Mouse (Mus musculus): ENCODE measurements at regions not wholly inside any gene's neighbourhood (a gene's known extent, or its start where the extent isn't known, plus 50 kb on each side); places are given as distances from the start of the nearest gene placed in this dataset.

GRCm38 (mm10) chr19:28732998-28733397, 53.1 kb upstream of the Glis3 start:
- no peak for DNase-seq (ENCODE audit: low read depth, low spot score)

DNA sequence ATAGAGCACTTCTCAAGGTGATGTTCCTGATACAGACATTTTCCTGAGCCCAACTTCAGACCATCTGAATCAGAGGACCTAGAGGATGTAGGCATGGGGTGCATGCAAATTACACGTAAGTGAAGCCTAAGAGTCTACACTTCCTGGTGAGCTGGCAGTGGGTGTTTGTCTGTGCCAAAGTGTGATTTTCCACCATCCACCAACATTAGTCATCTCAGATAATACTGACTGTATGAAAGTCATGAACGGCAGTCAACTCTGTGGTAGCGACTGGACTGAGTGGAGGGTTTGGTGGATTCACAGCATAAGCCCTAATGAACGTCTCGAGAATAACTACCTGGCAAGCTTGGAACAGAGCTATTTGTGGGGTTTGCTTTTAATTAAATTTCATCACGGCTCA, 53.9 kb upstream of the Glis3 start:
- no peak for DNase-seq (ENCODE audit: low read depth, low spot score)

- DNase-seq (ENCODE audit: low read depth, low spot score), result no peak
These were observed 63.4 kb upstream of the Glis3 start for GRCm38 (mm10) chr19:28743176-28743793.

- DNase-seq (ENCODE audit: low read depth, low spot score), result no peak
These were observed 65.2 kb upstream of the Glis3 start for GRCm38 (mm10) chr19:28745105-28745504.

- DNase-seq (ENCODE audit: low read depth, low spot score), result no peak
These were observed 65.7 kb upstream of the Glis3 start for GRCm38 (mm10) chr19:28745534-28745933.

DNA sequence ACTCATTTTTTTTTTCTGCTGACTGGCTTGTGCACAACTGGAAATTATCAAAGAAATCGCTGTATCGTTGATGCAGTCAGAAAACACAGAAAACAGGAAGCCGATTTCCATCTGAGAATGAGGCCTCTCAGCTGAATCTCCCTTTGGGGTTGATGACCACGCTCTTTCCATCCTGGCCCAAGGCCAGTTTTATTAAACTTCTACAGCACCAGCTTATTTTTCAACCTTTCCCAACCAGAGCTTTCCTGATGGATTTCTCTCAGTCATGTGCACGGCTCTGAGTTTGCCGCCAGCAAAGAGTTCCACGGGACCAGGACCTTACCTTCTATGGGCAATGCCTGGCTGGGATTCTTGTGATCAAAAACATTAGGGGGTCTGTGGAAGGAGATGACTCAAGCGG, 71.2 kb upstream of the Glis3 start:
- DNase-seq (ENCODE audit: low read depth, low spot score), result no peak

DNA sequence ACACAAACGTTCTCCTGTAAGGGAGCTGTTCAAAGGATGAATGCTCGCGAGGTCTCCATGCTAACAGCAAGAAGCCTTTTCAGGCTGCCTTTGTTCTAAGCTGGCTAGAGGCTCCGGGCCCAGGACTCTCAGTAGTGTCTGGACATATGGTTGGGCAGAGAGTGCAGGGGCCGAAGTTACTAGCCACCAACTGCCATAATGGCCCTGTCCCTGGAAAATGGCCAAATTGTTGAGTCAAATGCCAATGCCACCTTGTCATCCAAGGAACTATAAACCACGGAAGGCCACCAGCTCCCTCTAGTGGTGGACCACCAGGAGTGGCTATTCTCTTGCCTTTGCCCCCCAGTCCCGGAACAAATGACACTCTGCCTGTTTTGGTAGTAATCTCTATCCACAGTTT, 76.0 kb upstream of the Slc1a1 start:
- peak; percentile 51 for DNase-seq (ENCODE audit: low read depth, low spot score)

DNA sequence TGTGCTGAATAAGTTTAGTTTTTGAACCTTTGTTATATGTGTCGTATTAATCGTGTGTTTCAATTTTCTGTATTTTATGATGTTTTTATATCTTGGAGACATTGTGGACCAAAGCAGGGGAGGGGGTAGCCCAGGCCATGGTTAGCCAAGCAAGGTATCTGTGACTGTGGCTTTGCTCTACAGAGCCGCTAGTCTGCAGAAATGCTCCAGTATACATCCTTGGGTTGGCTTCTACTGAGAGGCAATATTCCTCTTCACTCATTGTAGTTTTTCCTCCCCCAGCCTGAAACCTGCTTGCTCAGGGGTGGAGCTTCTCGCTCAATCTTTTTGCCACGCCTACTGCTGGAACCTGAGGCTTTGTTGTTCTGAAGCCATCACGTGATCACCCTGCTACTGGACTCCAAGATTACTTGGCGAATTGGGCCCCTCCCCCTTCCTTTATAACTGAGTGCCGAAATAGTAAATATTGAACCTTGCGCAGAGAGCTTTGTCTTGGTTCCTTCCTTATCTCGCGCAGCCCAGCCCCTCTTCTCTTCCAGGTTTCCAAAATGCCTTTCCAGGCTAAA, 70.0 kb upstream of the Slc1a1 start:
- DNase-seq (ENCODE audit: low read depth, low spot score), result no peak

DNA sequence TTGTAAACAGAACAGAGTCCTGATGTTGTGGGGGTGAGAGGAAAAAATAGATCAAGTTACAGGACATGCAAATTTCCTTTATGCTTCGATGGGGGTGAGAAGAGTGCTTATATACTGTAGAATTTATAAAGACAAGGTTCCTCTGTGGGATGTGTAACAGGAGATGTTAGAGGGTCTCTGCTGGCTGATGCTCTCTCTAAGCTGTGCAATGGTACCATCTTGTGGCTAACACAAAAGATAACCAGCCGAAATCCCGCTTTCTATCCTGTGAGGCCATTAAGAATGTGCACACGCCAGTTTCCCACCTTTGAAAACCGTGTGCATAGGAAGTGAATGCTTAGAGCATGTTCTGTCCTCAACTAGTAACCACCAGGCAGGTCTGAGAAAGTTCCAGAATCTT, 66.6 kb upstream of the Slc1a1 start:
- peak; percentile 25 for DNase-seq (ENCODE audit: low read depth, low spot score)

- no peak for DNase-seq (ENCODE audit: low read depth, low spot score)
These were observed 64.4 kb upstream of the Slc1a1 start for GRCm38 (mm10) chr19:28770419-28770818.

DNA sequence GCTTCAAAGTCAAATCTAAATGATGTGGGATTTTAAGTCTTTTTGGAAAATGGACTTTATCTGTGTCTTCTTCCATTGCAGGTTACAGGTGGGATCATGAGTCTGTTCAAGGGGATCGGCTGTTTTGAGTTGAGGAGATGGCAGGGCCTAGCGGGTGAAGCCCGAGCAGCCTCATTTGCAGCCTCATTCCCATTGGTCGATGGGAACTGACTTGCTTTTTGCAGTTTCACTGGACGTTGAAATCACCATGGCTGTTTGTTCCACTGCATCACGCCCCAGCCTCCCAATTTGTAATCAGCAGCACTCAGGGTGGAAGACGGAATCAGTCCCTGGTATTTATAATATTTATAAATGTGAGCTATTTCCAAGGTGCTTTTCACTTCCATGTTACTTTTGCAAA, 63.0 kb upstream of the Slc1a1 start:
- DNase-seq (ENCODE audit: low read depth, low spot score), result no peak

- DNase-seq (ENCODE audit: low read depth, low spot score), result peak; percentile 22
These were observed 61.8 kb upstream of the Slc1a1 start for GRCm38 (mm10) chr19:28772840-28773570.

- DNase-seq (ENCODE audit: low read depth, low spot score), result peak; percentile 27
These were observed 58.0 kb upstream of the Slc1a1 start for GRCm38 (mm10) chr19:28776868-28777267.

DNA sequence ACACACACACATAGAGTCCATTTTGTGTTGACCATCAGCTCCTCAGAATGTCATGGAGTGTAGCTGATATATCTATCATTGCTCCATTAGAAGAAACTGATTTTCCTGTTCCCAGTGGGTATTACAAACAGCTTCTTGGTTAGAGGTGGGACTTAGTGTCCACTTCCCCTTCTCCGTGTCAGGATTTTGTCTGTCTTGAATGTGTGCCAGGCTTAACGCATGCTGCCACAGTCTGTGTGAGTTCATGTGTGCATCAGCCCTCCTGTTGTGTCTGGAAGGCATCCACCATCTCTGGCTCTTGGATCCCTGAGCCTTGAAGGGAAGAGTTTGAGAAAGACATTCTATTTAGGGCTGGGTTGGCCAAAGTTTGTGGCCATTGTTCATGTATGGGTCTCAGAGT, 57.2 kb upstream of the Slc1a1 start:
- DNase-seq (ENCODE audit: low read depth, low spot score), result no peak

DNA sequence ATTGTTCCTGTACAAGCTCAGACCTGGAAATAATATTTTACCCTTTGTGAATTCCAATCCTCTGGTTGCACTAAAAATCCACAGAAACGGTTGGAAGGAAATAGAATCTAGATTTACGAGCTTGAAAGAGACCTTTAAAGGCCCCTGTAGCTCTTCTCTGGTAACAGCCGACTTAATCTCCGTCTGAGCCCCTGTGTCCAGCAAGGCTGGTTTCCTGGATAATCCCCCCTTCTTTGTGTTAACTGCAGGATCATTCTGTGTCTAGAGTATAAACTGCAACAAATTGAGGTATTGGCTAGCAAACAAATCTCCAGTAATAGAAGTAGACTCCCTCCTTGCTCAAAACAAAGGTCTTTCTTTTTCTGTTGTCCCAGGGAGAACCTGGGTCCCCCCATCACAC, 56.5 kb upstream of the Slc1a1 start:
- DNase-seq (ENCODE audit: low read depth, low spot score), result no peak

- no peak for DNase-seq (ENCODE audit: low read depth, low spot score)
These were observed 52.9 kb upstream of the Slc1a1 start for GRCm38 (mm10) chr19:28781971-28782370.
